Mouse (Mus musculus) liver, embryonic 13.5 days (tissue): ENCODE results near the gene Uso1. TPM values are rescaled to one million over a fixed set of nuclear protein-coding genes. Genes with fewer than 3 reads are reported as not detected.

Experiments used
- ATAC-seq: fragments of 200-750 bp; cut with Nextera tagmentation; 2 replicates; pipeline ENCODE4 v1.8.0; 2017; ENCODE audit warnings: low read depth, mild to moderate bottlenecking, moderate number of reproducible peaks, moderate library complexity
- DNase-seq: peaks from one replicate; pipeline ENCODE4 v3.0.0; 2022
- H3K27ac ChIP-seq: fragments of 300-500 bp; sonication (generic); 2 replicates; pipeline ENCODE4 v1.5.1; 2015; ENCODE audit warnings: moderate library complexity, mild to moderate bottlenecking, inconsistent platforms
- H3K27me3 ChIP-seq: fragments of 300-500 bp; sonication (generic); 2 replicates; pipeline ENCODE4 v1.6.1; 2015; ENCODE audit warnings: mild to moderate bottlenecking, inconsistent platforms
- H3K36me3 ChIP-seq: fragments of 300-500 bp; sonication (generic); 2 replicates; pipeline ENCODE4 v1.6.1; 2015; ENCODE audit warnings: mild to moderate bottlenecking, inconsistent platforms
- H3K4me1 ChIP-seq: fragments of 300-500 bp; sonication (generic); replicated peaks from 2 replicates; pipeline ENCODE4 v1.6.1; 2015; ENCODE audit warnings: inconsistent platforms
- H3K4me2 ChIP-seq: fragments of 300-500 bp; sonication (generic); 2 replicates; pipeline ENCODE4 v1.6.1; 2015; ENCODE audit warnings: inconsistent platforms, mild to moderate bottlenecking, moderate library complexity
- H3K4me3 ChIP-seq: fragments of 300-500 bp; sonication (generic); replicated peaks from 2 replicates; pipeline ENCODE4 v1.5.1; 2015; ENCODE audit warnings: mild to moderate bottlenecking, inconsistent platforms
- H3K9ac ChIP-seq: fragments of 300-500 bp; sonication (generic); 2 replicates; pipeline ENCODE4 v1.6.1; 2015; ENCODE audit warnings: mild to moderate bottlenecking, inconsistent platforms
- H3K9me3 ChIP-seq: fragments of 300-500 bp; sonication (generic); replicated peaks from 2 replicates; pipeline ENCODE4 v1.6.1; 2016; ENCODE audit warnings: inconsistent platforms
- WGBS: fragments of 180-500 bp; shearing (Covaris S2); methylation state at CpG from one replicate; pipeline ENCODE4 v1.1.7; 2015; ENCODE audit not compliant: insufficient replicate concordance; 5-methylcytosine and 5-hydroxymethylcytosine counted together
- polyA plus RNA-seq: library from polyadenylated mRNA; unstranded; fragments of >200 nt; fragmentation: Nextera tagmentation; extraction: Ambion mirVana; gene quantifications from 2 replicates; pipeline ENCODE4 v1.2.1, GENCODE M21; 2015

The Uso1 gene
- polyA plus RNA-seq, 1 experiment from 2014 or later = 23.9 TPM

- H3K4me1 ChIP-seq = no peaks in the 10 kb centered on the region
- no peaks in the 10 kb centered on the region for H3K36me3 ChIP-seq
- H3K27me3 ChIP-seq = peaks cover 52% of the 10 kb centered on the region
- DNase-seq = no peak
- no peak for ATAC-seq
- 0 out of 2 replicates have a peak, but pooled peaks cover 8% of the 10 kb centered on the region for H3K9me3 ChIP-seq
- no peak overlapping the region for H3K4me2 ChIP-seq
- H3K27ac ChIP-seq = no peak overlapping the region
- no peak overlapping the region for H3K9ac ChIP-seq
- WGBS = 60% methylated on average over 11 of the region's 11 CpGs
- H3K4me3 ChIP-seq = no peak overlapping the region
Observed at GRCm38 (mm10) chr5:92248614-92249013, 110.9 kb downstream of the Uso1 start.

- ATAC-seq (no peak), DNase-seq (no peak)
- Histone ChIP-seq H3K27me3 (peaks cover 55% of the 10 kb centered on the region), H3K9ac (no peak overlapping the region), H3K4me1 (no peaks in the 10 kb centered on the region), H3K27ac (no peak overlapping the region), H3K9me3 (0 out of 2 replicates have a peak, but pooled peaks cover 8% of the 10 kb centered on the region), H3K36me3 (no peaks in the 10 kb centered on the region), H3K4me2 (no peak overlapping the region), H3K4me3 (no peak overlapping the region)
- 71% methylated on average over 6 of the region's 6 CpGs for WGBS
Observed at GRCm38 (mm10) chr5:92252031-92252430, 114.3 kb downstream of the Uso1 start.

Other genes starting within 250 kb of the Uso1 start
- gene Rchy1, start 174.9 kb upstream of the Uso1 start, polyA plus RNA-seq = 36.9 and 39.0 TPM in 2 replicates
- gene Odaph, start 150.5 kb upstream of the Uso1 start, polyA plus RNA-seq = not detected in 2 replicates
- gene Cdkl2, start 94.1 kb upstream of the Uso1 start, polyA plus RNA-seq = 0.17 and 0.21 TPM in 2 replicates
- 79.7 and 93.4 TPM in 2 replicates for gene G3bp2, start 54.2 kb upstream of the Uso1 start, polyA plus RNA-seq
- gene U90926, start 77.5 kb downstream of the Uso1 start, polyA plus RNA-seq = not detected in 2 replicates
- gene Ppef2, start 118.3 kb downstream of the Uso1 start, polyA plus RNA-seq = 0.15 TPM in 1 of 2 replicates, not detected in the other
- 3.6 and 3.9 TPM in 2 replicates for gene Naaa, start 140.2 kb downstream of the Uso1 start, polyA plus RNA-seq
- 26.8 and 32.6 TPM in 2 replicates for gene Sdad1, start 172.5 kb downstream of the Uso1 start, polyA plus RNA-seq
- 0.05 TPM in 1 of 2 replicates, not detected in the other for gene Cxcl9, start 190.1 kb downstream of the Uso1 start, polyA plus RNA-seq
- gene Art3, start 193.9 kb downstream of the Uso1 start, polyA plus RNA-seq = 1.3 and 1.9 TPM in 2 replicates
- gene Cxcl10, start 211.0 kb downstream of the Uso1 start, polyA plus RNA-seq = 8.4 and 11.5 TPM in 2 replicates